Mouse (Mus musculus) heart, adult 9 months (tissue): Measurements from ENCODE around the gene Ppp2r3a.

Source experiments
- DNase-seq, 2 experiments: peaks; one replicate each; pipeline ENCODE4 v3.0.0; 2022; ENCODE audit warnings: low spot score in 2 of 2

The Ppp2r3a gene

GRCm38 (mm10) chr9:101251644-101252337, at the start of gene Ppp2r3a:
Gene Ppp2r3a (minus strand): TSS chr9:101251795.
- peak; percentile 94 to 97 for DNase-seq

GRCm38 (mm10) chr9:101300441-101300935, 48.9 kb upstream of the Ppp2r3a start:
- DNase-seq, result no peak

- peak; percentile 34 to 42 for DNase-seq
These were observed 40.4 kb upstream of the Ppp2r3a start for GRCm38 (mm10) chr9:101291676-101292660.

GRCm38 (mm10) chr9:101290876-101291275, 39.3 kb upstream of the Ppp2r3a start:
- no peak for DNase-seq

GRCm38 (mm10) chr9:101289750-101290149, 38.2 kb upstream of the Ppp2r3a start:
- no peak for DNase-seq

GRCm38 (mm10) chr9:101288901-101289647, 37.5 kb upstream of the Ppp2r3a start:
- no peak for DNase-seq

GRCm38 (mm10) chr9:101286766-101287165, 35.2 kb upstream of the Ppp2r3a start:
- DNase-seq, result no peak

GRCm38 (mm10) chr9:101284049-101284448, 32.5 kb upstream of the Ppp2r3a start:
- DNase-seq, result no peak

- DNase-seq, result no peak
These were observed 31.1 kb upstream of the Ppp2r3a start for GRCm38 (mm10) chr9:101282651-101283050.

- DNase-seq, result no peak
These were observed 30.3 kb upstream of the Ppp2r3a start for GRCm38 (mm10) chr9:101281906-101282305.

GRCm38 (mm10) chr9:101281326-101281725, 29.7 kb upstream of the Ppp2r3a start:
- DNase-seq, result no peak

- no peak for DNase-seq
These were observed 29.3 kb upstream of the Ppp2r3a start for GRCm38 (mm10) chr9:101280867-101281266.

- no peak for DNase-seq
These were observed 28.6 kb upstream of the Ppp2r3a start for GRCm38 (mm10) chr9:101280211-101280610.

- no peak for DNase-seq
These were observed 21.1 kb upstream of the Ppp2r3a start for GRCm38 (mm10) chr9:101272715-101273114.

GRCm38 (mm10) chr9:101270020-101270419, 18.4 kb upstream of the Ppp2r3a start:
- DNase-seq, result no peak

GRCm38 (mm10) chr9:101266043-101266442, 14.4 kb upstream of the Ppp2r3a start:
- no peak for DNase-seq

- DNase-seq, result no peak
These were observed 14.0 kb upstream of the Ppp2r3a start for GRCm38 (mm10) chr9:101265546-101265945.

- DNase-seq, result no peak
These were observed 11.2 kb upstream of the Ppp2r3a start for GRCm38 (mm10) chr9:101262815-101263214.

GRCm38 (mm10) chr9:101261989-101262571, 10.5 kb upstream of the Ppp2r3a start:
- DNase-seq, result peak; percentile 87 to 90

GRCm38 (mm10) chr9:101261443-101261842, 9.8 kb upstream of the Ppp2r3a start:
- DNase-seq, result no peak

- DNase-seq, result no peak
These were observed 1.5 kb upstream of the Ppp2r3a start for GRCm38 (mm10) chr9:101253136-101253535.
